Mouse (Mus musculus) spleen, postnatal 0 days (tissue): ENCODE data around the gene Cdc73. TPM values are rescaled to one million over a fixed set of nuclear protein-coding genes. Genes with fewer than 3 reads are reported as not detected.

Experiments
- polyA plus RNA-seq: library from polyadenylated mRNA; unstranded; fragments of >200 nt; fragmentation: Nextera tagmentation; extraction: Ambion mirVana; gene quantifications from 2 replicates; pipeline ENCODE4 v1.2.1, GENCODE M21; 2015

Gene Cdc73
- 13.4 and 15.1 TPM in 2 replicates for polyA plus RNA-seq

GRCm38 (mm10) chr1:143702741-143703262 is at the start of gene Cdc73:
Cdc73 (minus strand) TSS chr1:143702893.

DNA sequence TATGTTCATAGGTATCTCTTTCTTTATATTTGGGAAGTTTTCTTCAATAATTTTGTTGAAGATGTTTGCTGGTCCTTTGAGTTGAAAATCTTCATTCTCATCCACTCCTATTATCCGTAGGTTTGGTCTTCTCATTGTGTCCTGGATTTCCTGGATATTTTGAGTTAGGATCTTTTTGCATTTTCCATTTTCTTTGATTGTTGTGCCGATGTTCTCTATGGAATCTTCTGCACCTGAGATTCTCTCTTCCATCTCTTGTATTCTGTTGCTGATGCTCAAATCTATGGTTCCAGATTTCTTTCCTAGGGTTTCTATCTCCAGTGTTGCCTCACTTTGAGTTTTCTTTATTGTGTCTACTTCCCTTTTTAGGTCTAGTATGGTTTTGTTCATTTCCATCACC is 13.3 kb upstream of the Cdc73 start, which contains the start of gene Glrx2:
Gene Glrx2, plus strand, starts transcription at position 301 of the 400 bp plus-strand sequence.

DNA sequence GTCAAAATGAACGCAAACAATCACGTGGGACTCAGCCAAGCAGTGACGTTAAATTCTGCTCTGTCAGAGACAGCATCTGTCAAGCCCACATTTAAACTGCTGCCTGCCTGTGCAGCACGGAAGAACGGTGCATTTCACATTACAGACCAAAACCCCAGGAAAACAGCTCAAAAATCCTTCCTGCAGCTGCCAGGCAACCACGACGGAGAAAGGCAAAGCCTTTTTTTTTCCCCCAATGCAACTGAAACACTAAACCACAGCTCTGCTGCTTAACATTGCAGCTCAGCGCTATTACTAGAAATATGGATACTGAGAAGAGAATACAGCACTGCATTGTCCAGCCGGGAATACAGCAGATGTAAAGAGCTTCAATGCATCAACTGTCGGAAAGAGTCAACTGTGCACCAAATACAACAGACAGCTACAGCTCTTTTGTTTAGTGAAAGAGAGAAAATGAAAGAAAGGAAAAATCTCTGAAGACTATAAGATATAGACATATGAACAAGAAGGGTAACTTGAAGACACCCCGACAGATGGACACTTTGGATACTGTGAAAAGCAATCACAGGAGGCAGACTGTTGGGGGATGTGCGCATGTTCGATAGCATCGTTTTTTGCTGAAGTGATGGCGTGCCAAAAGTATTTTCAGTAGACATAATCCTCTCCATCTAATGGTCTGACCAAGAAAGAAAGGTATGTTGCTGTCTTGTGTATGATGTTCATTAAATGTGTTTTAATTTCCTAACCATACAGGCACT is 61.9 kb downstream of the Cdc73 start, which contains the start of gene B3galt2:
Gene B3galt2, plus strand, starts transcription at position 15 of the 758 bp plus-strand sequence.

Other genes starting within 250 kb of the Cdc73 start
- 0.22 and 0.25 TPM in 2 replicates for gene B3galt2, start 62.2 kb downstream of the Cdc73 start, polyA plus RNA-seq
- gene Glrx2, start 13.4 kb upstream of the Cdc73 start, polyA plus RNA-seq: 73.6 and 80.0 TPM in 2 replicates
- 2.7 and 3.7 TPM in 2 replicates for gene Trove2, start 74.2 kb upstream of the Cdc73 start, polyA plus RNA-seq
- gene Uchl5, start 74.4 kb upstream of the Cdc73 start, polyA plus RNA-seq: 90.2 and 91.8 TPM in 2 replicates